8 mouse cellular contexts compared by ENCODE assay signal in the genomic region with DNA sequence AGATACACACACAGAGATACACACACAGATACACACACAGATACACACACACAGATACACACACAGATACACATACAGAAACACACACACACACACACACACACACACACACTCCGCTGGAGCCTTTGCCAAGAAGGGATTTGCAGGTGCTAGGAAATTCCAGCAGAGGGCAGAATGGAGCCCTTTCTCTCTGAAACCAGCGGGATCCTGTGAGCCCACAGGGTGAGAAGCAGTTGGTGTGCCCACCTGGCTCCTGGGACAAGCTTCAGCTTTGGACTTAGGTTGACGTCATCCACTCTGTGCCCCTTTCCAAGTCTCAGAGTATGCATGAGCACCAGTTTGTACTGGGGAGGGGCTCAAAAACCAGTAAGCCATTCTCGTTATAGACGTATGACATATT. TPM values are rescaled to one million over a fixed set of nuclear protein-coding genes. Genes with fewer than 3 reads are reported as not detected.
DNase-seq lines count a peak whose midpoint lies in the region; ATAC-seq and TF ChIP-seq lines count a peak whose summit lies in the region.

No protein-coding gene starts in this region.

- no peaks in the 10 kb centered on the region for H3K36me3 ChIP-seq in kidney, embryonic 16.5 days (ENCODE audit: insufficient read depth, low read length)
- H3K36me3 ChIP-seq in E14TG2a.4 (ENCODE audit: insufficient read depth, low read length) = no peaks in the 10 kb centered on the region

- H3K4me1 ChIP-seq in kidney, embryonic 16.5 days (ENCODE audit: insufficient read depth, low read length) = no peaks in the 10 kb centered on the region
- peaks cover 5% of the 10 kb centered on the region; the same call in 1 of the 2 replicates for H3K4me1 ChIP-seq in E14TG2a.4 (replicated peaks; ENCODE audit: low read depth, low read length)

- no peak overlapping the region for H3K9ac ChIP-seq in kidney, embryonic 16.5 days (replicated peaks; ENCODE audit: low read length)

- no peak overlapping the region for H3K4me3 ChIP-seq in kidney, embryonic 16.5 days (ENCODE audit: low read length)
- no peak overlapping the region for H3K4me3 ChIP-seq in E14TG2a.4 (replicated peaks; ENCODE audit: low read length)

- 68% methylated on average over 5 of the region's 5 CpGs for whole genome bisulfite sequencing in kidney, embryonic 16.5 days

- no peak overlapping the region for H3K4me2 ChIP-seq in kidney, embryonic 16.5 days (replicated peaks; ENCODE audit: low read depth, low read length)

- no peaks in the 10 kb centered on the region for H3K9me3 ChIP-seq in kidney, embryonic 16.5 days (ENCODE audit: low read length)
- no peaks in the 10 kb centered on the region for H3K9me3 ChIP-seq in E14TG2a.4 (ENCODE audit: low read length)

- TF ChIP-seq CTCF in E14TG2a.4 (conservative IDR thresholded peaks at IDR 0.05; ENCODE audit: low read length) = peak; percentile 54

- H3K27ac ChIP-seq in kidney, embryonic 16.5 days (ENCODE audit: low read length) = no peak overlapping the region

- no peaks in the 10 kb centered on the region for H3K27me3 ChIP-seq in kidney, embryonic 16.5 days (ENCODE audit: insufficient read depth, low read length)
- peaks cover 5% of the 10 kb centered on the region; the same call in 1 of the 2 replicates for H3K27me3 ChIP-seq in E14TG2a.4 (ENCODE audit: insufficient read depth, low read length)

- DNase-seq in adrenal gland, postnatal 10 days = peak; percentile 24
- no peak for DNase-seq in adrenal gland, adult 8-10 months
- DNase-seq in kidney, postnatal 4 days = peak; percentile 37 to 44
- DNase-seq in spleen, postnatal 4 days (ENCODE audit: low spot score in 2 of 2) = no peak
- DNase-seq in frontal cortex, postnatal 36 days (ENCODE audit: low spot score in 2 of 2) = no peak

- ATAC-seq in kidney, embryonic 16.5 days (ENCODE audit: low FRiP score, low TSS enrichment) = no peak
- peak; percentile 54 for ATAC-seq in granulocyte monocyte progenitor cell, adult 5-6 weeks (replicated peaks; ENCODE audit: poor library complexity, severe bottlenecking)

RNA-seq across cellular contexts. Expression of a gene that starts 41.9 kb away (rescaled TPM):
- 10 to 100 TPM; 55.5 to 60.0 TPM for total RNA-seq in adrenal gland, postnatal 10 days (2021)
- total RNA-seq in adrenal gland, adult 8-10 months (2022) = 10 to 100 TPM; 49.8 to 58.6 (median 57.0) TPM
- polyA plus RNA-seq in kidney, embryonic 16.5 days (2015; fragmentation: Nextera tagmentation; extraction: Ambion mirVana) = 188 and 197 TPM in 2 replicates
- total RNA-seq in granulocyte monocyte progenitor cell, adult 5-6 weeks (2014; fragmentation: Nextera tagmentation) = 87.8 and 97.3 TPM in 2 replicates
- 130 and 133 TPM in 2 replicates for total RNA-seq in granulocyte monocyte progenitor cell, adult 5-6 weeks (2017)

RNA-seq across cellular contexts. Expression of a gene that starts 50.3 kb away (rescaled TPM):
- total RNA-seq in adrenal gland, postnatal 10 days (2021) = 100 to 1,000 TPM; 271 to 292 TPM
- 100 to 1,000 TPM; 171 to 396 (median 303) TPM for total RNA-seq in adrenal gland, adult 8-10 months (2022)
- 376 and 406 TPM in 2 replicates for polyA plus RNA-seq in kidney, embryonic 16.5 days (2015; fragmentation: Nextera tagmentation; extraction: Ambion mirVana)
- 164 and 224 TPM in 2 replicates for total RNA-seq in granulocyte monocyte progenitor cell, adult 5-6 weeks (2014; fragmentation: Nextera tagmentation)
- 52.8 and 89.1 TPM in 2 replicates for total RNA-seq in granulocyte monocyte progenitor cell, adult 5-6 weeks (2017)

Comparison
In these comparisons a context has a peak if more than half of its experiments do, and no peak if none do; other contexts are left out.
1. DNase-seq: peak in adrenal gland, postnatal 10 days (single experiment) and kidney, postnatal 4 days (2 of 2); none in adrenal gland, adult 8-10 months (single experiment), spleen, postnatal 4 days (0 of 2) and frontal cortex, postnatal 36 days (0 of 2).